Mouse (Mus musculus): Measurements from ENCODE around the gene Unc45b.

GRCm38 (mm10) chr11:82897478-82897877 is 12.9 kb upstream of the Unc45b start:
- TF ChIP-seq TBP (conservative IDR thresholded peaks at IDR 0.05; ENCODE audit: low read depth, low read length): no peak
- no peak for TF ChIP-seq CTCF (conservative IDR thresholded peaks at IDR 0.05 in 1 of 2, IDR thresholded peaks at IDR 0.05 in 1 of 2; ENCODE audit: low read depth in 2 of 2, low read length in 2 of 2)
- TF ChIP-seq HCFC1 (IDR thresholded peaks at IDR 0.05; ENCODE audit: low read depth, low read length): no peak
- TF ChIP-seq NELFE (IDR thresholded peaks at IDR 0.05; ENCODE audit: low read depth, low read length): no peak
- TF ChIP-seq EP300 (IDR thresholded peaks at IDR 0.05; ENCODE audit: low read length): no peak
- no peak for TF ChIP-seq POLR2AphosphoS2 (IDR thresholded peaks at IDR 0.05; ENCODE audit: low read depth, low read length)
- TF ChIP-seq POLR2A (IDR thresholded peaks at IDR 0.05; ENCODE audit: low read depth, low read length): no peak
- no peak for TF ChIP-seq ZKSCAN1 (IDR thresholded peaks at IDR 0.05; ENCODE audit: borderline replicate concordance, low read depth, low read length)
- no peak for TF ChIP-seq GABPA (IDR thresholded peaks at IDR 0.05; ENCODE audit: insufficient replicate concordance, low read depth, low read length)
- no peak for TF ChIP-seq USF2 (conservative IDR thresholded peaks at IDR 0.05; ENCODE audit: low read depth, low read length)
- TF ChIP-seq E2F4 (IDR thresholded peaks at IDR 0.05; ENCODE audit: insufficient replicate concordance, low read depth, low read length): no peak
- no peak for TF ChIP-seq MAX (IDR thresholded peaks at IDR 0.05; ENCODE audit: low read length)
- no peak for TF ChIP-seq MAZ (IDR thresholded peaks at IDR 0.05; ENCODE audit: low read depth, low read length)
- no peak for TF ChIP-seq MEF2A (IDR thresholded peaks at IDR 0.05; ENCODE audit: borderline replicate concordance, low read depth, low read length)
